Mouse (Mus musculus): ENCODE measurements around the gene Cutal.
A peak's percentile ranks its signal among the peaks of the same experiment; 100 is the strongest.

Gene Cutal

DNA sequence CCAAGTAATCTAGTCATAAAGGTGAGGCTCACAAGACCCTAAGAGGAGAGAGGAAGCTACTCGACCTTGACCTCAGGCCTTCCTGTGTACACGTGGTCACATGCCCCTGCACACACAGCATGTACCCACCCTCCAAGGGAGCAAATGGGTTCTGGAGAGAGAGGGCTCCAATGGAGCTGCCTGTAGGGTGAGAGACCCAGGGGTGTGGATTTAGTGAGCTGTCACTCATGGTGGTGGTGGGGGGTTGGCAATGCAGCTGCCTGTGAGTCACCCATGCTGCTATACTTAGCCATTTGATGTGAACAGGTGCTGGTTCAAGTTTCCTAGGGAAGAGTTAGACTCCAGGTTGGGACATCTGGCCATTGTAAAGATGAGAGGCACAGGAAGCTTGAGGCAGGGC is 45.9 kb downstream of the Cutal start:
- no peak for DNase-seq (ENCODE audit: low spot score)

DNA sequence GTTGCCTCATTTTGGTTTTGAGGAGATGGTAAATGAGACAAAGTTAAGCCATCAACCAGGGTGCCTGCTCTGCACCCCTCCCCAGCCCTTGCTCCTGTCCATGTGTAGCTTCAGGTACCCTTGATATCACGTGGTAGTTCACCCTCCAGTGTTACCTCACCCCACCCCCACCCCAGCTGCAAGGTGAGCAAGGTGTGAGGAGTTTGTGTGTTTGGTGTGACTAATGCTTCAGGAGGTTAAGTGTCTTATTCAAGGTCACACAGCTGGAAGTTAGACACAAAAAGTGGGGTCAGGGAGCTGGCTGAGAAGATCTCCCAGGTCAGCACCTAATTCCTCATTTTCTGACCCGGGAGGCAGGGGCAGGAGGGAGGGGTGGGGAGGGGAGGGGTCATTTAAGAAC is 48.5 kb downstream of the Cutal start:
- DNase-seq (ENCODE audit: low spot score) = no peak

DNA sequence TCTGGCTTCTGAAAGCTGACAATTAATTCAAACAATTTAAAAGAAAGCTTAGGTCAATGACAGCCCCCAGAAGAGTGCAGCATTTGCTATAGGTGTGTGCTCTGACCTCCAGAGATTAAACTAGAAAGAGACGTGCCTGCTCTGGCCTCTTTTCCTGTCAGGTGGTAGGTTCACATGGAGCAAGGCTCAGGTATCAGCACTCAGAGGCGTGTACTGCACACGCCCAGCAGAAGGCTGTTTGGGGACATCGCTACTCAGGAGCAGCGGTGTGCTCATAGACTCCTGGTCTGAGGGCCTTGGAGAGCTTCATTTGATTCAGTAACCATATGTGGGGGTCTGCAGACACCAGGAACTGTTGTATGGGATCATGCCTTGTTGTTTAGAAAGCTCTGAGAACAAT is 53.1 kb downstream of the Cutal start:
- no peak for DNase-seq (ENCODE audit: low spot score)

DNA sequence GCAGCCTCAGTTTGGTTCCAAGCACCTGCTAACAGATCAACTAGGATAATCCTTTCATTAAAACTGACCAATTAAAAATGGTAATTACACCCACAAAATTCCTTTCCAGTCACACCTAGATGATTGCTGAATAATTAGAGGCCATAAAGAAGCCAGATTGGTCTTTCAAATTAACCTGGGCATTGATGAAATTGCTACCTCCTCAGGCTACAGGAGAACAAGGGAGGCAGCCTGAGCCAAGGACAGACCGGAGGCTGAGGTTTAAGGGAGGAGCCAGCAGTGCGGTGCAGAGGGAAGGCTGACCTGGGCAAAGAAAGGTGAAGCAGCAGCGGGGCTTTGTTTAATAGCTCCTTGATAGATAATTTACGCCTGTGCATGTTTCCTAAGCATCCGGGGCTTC is 63.3 kb downstream of the Cutal start:
- DNase-seq (ENCODE audit: low spot score) = no peak

DNA sequence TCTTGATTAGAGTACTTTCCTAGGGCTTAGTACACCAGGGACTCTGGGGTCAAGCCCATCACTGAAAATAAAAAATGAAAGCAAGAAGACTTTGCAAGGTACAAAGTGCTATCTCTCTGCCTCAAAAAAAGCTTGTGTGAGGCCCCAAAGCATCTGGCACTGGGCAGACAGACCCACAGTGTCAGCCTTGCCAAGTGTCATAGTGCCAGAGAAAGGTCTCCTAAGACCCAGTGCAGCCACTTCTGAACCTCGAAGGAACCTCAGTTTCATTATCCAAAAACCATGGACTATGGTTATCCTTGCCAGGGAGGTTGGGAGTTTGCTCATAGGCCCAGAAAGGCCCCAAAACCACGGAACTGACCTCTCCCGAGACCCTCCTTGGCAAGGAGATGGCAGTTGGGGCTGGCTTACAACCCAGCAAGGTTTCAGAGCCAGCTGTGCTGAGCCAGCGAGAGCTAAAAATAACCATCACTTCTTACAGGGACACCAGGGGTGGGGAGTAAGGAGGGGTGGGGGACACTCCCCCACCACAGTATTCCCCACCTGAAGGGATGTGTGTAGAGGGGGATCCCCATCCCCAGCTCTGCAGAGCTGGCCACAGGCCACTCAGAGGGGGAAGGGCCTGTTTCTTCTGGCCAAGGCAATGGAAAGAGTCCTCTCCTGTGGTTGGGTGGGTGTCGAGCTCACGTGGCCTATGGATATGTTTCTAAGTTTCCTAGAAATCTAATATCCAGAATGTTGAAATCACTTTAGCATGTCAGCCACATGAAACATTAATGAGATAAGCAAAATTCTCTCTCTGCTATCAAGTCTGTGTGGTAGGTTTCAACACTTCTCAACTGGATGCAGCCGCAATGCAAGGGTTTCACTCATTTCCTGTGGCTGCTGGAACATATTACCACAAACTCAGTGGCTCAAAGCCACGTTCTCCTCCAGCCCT is 64.3 kb downstream of the Cutal start:
- DNase-seq (ENCODE audit: low spot score) = peak; percentile 52

DNA sequence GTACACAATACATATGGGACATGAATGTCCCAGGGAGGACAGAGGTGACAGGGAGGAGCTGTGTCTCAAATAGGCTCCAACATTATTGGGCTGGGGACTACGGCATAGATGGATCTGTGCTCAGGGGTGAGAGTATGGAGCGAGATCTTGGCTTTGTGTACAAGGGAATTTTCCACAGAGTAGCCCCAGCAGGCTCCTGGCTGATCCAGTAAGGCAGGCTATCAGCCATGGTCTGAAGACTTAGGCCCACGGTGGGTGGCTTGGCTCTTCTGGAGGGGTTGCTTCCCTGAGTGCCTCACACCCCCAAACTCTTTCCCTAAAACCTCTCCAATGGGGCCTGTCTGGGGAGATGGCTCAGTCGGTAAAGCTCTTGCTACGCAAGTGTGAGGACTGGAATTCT is 66.0 kb downstream of the Cutal start:
- DNase-seq (ENCODE audit: low spot score) = no peak

DNA sequence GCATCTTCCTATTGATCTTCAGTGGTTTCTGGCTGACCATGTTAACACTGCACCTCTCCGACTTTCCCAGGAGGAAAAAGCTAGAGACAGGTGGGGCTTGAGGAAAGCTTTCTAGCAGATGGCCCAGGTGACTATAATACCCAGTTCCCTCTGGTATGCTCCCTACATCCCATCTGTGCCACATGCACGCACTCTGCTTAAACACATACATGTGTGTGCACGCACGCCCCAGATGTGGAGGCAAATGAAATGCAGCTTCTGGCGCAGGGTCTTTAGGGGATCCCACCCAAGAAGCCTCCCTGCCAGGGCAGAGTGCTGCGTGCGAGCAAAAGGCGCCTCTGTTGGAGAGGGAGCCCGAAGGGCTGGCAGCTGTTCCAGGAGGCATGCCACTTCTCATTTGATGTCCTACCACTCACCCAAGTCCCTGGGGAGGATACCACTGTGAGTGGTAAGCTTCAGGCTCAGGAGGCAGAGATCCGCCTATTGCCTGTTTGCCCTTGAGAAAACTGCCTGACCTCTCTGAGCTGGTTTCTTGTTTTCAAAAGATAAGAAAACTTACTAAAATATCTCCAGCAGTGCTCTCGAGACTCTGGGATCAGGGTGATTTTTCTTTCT is 67.0 kb downstream of the Cutal start:
- no peak for DNase-seq (ENCODE audit: low spot score)

All from T-cell, adult 2 months (primary cell).